Mouse (Mus musculus) heart, adult 2 months (tissue): ENCODE data around the gene Ndufs4. TPM values are rescaled to one million over a fixed set of nuclear protein-coding genes. Genes with fewer than 3 reads are reported as not detected.

Source experiments
- DNase-seq, 2 experiments: peaks; one replicate each; pipeline ENCODE4 v3.0.0; 2021
- H3K27ac ChIP-seq: fragments of 200-600 bp; 2 replicates; pipeline ENCODE4 v1.8.1; 2022
- H3K27me3 ChIP-seq: fragments of 200-500 bp; 2 replicates; pipeline ENCODE4 v1.6.1; 2012; ENCODE audit warnings: mild to moderate bottlenecking, low read length, inconsistent platforms, mixed read lengths; ENCODE audit not compliant: control insufficient read depth, insufficient read depth
- H3K36me3 ChIP-seq: fragments of 200-500 bp; 2 replicates; pipeline ENCODE4 v1.6.1; 2012; ENCODE audit warnings: low read length, inconsistent platforms; ENCODE audit not compliant: control insufficient read depth, insufficient read depth
- H3K4me1 ChIP-seq: fragments of 200-500 bp; 2 replicates; pipeline ENCODE4 v1.6.1; 2011; ENCODE audit warnings: low read length; ENCODE audit not compliant: control insufficient read depth, insufficient read depth
- H3K4me3 ChIP-seq: fragments of 200-600 bp; 2 replicates; pipeline ENCODE4 v1.8.1; 2022
- H3K79me2 ChIP-seq: fragments of 200-500 bp; replicated peaks from 2 replicates; pipeline ENCODE4 v1.6.1; 2012; ENCODE audit warnings: mild to moderate bottlenecking, inconsistent platforms, low read length, moderate library complexity, mixed read lengths; ENCODE audit not compliant: control insufficient read depth, insufficient read depth
- H3K9ac ChIP-seq: fragments of 200-500 bp; 2 replicates; pipeline ENCODE4 v1.6.1; 2012; ENCODE audit warnings: low read depth, mild to moderate bottlenecking, control low read depth, inconsistent platforms, low read length, mixed read lengths
- CTCF ChIP-seq: fragments of 200-600 bp; IDR thresholded peaks from 2 replicates; pipeline ENCODE4 v1.8.1; 2022; ENCODE audit warnings: antibody characterized with exemption, mild to moderate bottlenecking, moderate library complexity
- EP300 ChIP-seq: fragments of 200-500 bp; IDR thresholded peaks from 2 replicates; pipeline ENCODE4 v1.6.1; 2011; ENCODE audit warnings: low read depth, low read length, control low read depth; ENCODE audit not compliant: insufficient read depth
- POLR2A ChIP-seq: fragments of 200-500 bp; IDR thresholded peaks from 2 replicates; pipeline ENCODE4 v1.6.1; 2011; ENCODE audit warnings: mild to moderate bottlenecking, low read depth, low read length, control low read depth; ENCODE audit not compliant: insufficient read depth
- WGBS: fragments of 180-500 bp; shearing (Covaris S2); methylation state at CpG from one replicate; pipeline ENCODE4 v1.1.7; 2018; 5-methylcytosine and 5-hydroxymethylcytosine counted together
- intact Hi-C: fragments of 180-260 bp; cut with DNase I; formaldehyde crosslinking; loops from one replicate; pipeline ENCODE4 v1.15.1; 2025
- polyA plus RNA-seq: library from polyadenylated mRNA; depleted of rRNA; stranded (reverse); fragments of >200 nt; gene quantifications from 2 replicates; pipeline ENCODE4 v1.2.3, GENCODE M21; 2012
- total RNA-seq, 2 experiments: library from RNA; stranded (reverse); gene quantifications; 2 replicates each; pipeline ENCODE4 v1.2.3; 2021

Ndufs4 gene
- total and polyA plus RNA-seq, 3 experiments = 185 to 588 (median 493) TPM

GRCm38 (mm10) chr13:114394784-114395183, 6.7 kb upstream of the Ndufs4 start:
- DNase-seq = no peak

DNA sequence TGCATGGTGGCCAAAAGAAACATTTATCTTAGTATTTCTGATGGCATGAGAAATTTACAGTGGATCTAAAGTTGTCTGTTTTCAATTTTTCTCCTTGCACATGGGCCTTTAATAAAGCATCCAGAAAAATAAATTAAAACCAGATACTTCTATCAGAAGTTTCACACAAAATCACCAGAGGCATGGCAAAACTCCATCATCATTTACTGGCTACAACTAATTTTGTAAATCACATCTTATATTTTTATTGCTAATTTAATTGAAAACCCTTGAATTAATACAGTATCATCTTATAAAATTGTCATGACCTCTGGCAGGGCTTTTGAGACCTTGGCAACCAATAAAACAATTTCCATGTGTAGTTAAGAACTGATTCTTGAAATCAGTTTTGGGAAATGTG, 4.4 kb upstream of the Ndufs4 start:
- Histone ChIP-seq H3K36me3 (no peaks in the 10 kb centered on the region), H3K27ac (no peak overlapping the region), H3K27me3 (no peaks in the 10 kb centered on the region), H3K4me1 (no peaks in the 10 kb centered on the region), H3K9ac (no peak overlapping the region), H3K79me2 (peaks cover 1% of the 10 kb centered on the region; the same call in 1 of the 2 replicates), H3K4me3 (no peak overlapping the region)
- intact Hi-C loops = no loop called here
- DNase-seq = no peak
- TF ChIP-seq EP300 = no peak
- no peak for TF ChIP-seq CTCF
- TF ChIP-seq POLR2A = no peak

More at GRCm38 (mm10) chr13:114394784-114395183, 6.7 kb upstream of the Ndufs4 start:
- no peaks in the 10 kb centered on the region for H3K36me3 ChIP-seq
- WGBS = 92% methylated on average over 2 of the region's 2 CpGs
- TF ChIP-seq EP300 (no peak), CTCF (no peak), POLR2A (no peak)
- no peak overlapping the region for H3K9ac ChIP-seq
- H3K27ac ChIP-seq = no peak overlapping the region
- no peaks in the 10 kb centered on the region for H3K4me1 ChIP-seq
- no peaks in the 10 kb centered on the region for H3K79me2 ChIP-seq
- intact Hi-C loops = no loop called here
- H3K4me3 ChIP-seq = no peak overlapping the region
- H3K27me3 ChIP-seq = no peaks in the 10 kb centered on the region

DNA sequence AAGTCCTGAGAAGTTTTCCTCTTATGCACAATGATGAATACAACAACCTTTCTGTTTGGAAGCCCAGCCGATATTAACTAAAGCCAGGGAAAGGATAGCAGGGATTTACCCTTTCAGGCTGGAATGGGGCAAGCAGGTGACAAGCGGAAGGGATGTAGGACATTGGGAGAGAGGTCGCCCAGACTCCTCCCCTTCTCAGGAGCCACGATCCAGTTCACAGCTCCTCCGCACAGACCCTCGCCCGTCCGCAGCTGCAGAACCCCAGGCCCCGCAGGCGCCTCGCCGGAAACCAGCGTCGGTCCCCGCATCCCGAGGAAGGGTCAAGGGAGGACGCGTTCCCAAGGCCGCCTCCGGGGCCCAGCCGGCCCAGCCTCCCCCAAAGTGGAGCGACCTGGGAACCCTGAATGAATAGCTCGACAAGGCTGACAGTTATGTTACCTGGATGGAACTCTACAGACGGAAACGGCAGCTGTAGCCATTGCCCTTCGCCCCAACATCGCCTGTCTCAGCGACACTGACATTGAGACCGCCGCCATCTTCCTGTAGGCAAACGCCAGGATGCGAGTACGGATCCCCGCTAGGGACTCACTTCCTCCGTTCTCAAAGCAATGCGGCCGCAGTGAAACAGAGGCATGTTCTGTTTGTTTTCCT, 412 bp downstream of the Ndufs4 start:
- Histone ChIP-seq H3K79me2 (peaks cover 4% of the 10 kb centered on the region), H3K27me3 (no peaks in the 10 kb centered on the region), H3K9ac (peak overlapping the region; percentile 69), H3K27ac (peak overlapping the region; percentile 86), H3K4me3 (peak overlapping the region; percentile 99), H3K4me1 (no peaks in the 10 kb centered on the region), H3K36me3 (no peaks in the 10 kb centered on the region)
- intact Hi-C loops = loop anchor here (5.0 kb wide), 1 partner anchor 595 kb away; the partner anchor contains the start of gene Arl15
- TF ChIP-seq EP300 = peak; percentile 54; the same call in 1 of the 2 replicates
- peak; percentile 92 for TF ChIP-seq POLR2A
- TF ChIP-seq CTCF = 0 out of 2 replicates have a peak, but pooled peaks have one; percentile 3
- under 1% methylated on average over 37 of the region's 37 CpGs for WGBS
- DNase-seq = peak; percentile 90 to 96

GRCm38 (mm10) chr13:114387074-114387487, 977 bp downstream of the Ndufs4 start:
- H3K4me1 ChIP-seq = no peaks in the 10 kb centered on the region
- 1% methylated on average over 10 of the region's 10 CpGs for WGBS
- no peak for DNase-seq
- peak overlapping the region; percentile 99 for H3K4me3 ChIP-seq
- TF ChIP-seq POLR2A = no peak
- no peak for TF ChIP-seq CTCF
- no peak for TF ChIP-seq EP300
- H3K9ac ChIP-seq = peak overlapping the region; percentile 69
- no peaks in the 10 kb centered on the region for H3K27me3 ChIP-seq
- intact Hi-C loops = loop anchor here (5.0 kb wide), 1 partner anchor 595 kb away; the partner anchor contains the start of gene Arl15
- H3K79me2 ChIP-seq = peaks cover 5% of the 10 kb centered on the region
- H3K27ac ChIP-seq = peak overlapping the region; percentile 86
- H3K36me3 ChIP-seq = no peaks in the 10 kb centered on the region

DNA sequence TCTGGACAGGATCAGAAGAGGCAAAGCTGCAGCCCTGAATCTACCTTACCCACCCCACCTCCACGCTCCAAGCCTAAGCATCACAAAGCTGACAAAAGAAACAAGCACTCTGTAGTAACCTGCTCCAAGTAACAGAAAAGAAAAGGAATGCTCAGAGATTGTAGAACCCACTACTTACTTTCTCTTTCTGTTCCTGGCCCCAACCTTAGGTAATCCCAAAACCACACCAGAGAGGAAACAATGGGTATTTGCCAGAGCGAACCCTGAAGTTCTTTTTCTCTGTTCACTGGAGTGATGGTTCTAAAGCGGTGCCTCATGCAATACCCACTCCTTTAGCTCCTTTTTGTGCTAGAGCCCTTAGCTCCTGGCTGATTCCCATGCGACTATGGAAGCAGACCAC, 11.5 kb downstream of the Ndufs4 start:
- no peaks in the 10 kb centered on the region for H3K27me3 ChIP-seq
- H3K4me3 ChIP-seq = no peak overlapping the region
- no peak for DNase-seq
- WGBS = 93% methylated on average over 4 of the region's 4 CpGs
- H3K9ac ChIP-seq = no peak overlapping the region
- no peaks in the 10 kb centered on the region for H3K4me1 ChIP-seq
- TF ChIP-seq CTCF (no peak), POLR2A (no peak), EP300 (no peak)
- H3K36me3 ChIP-seq = peaks cover 4% of the 10 kb centered on the region
- intact Hi-C loops = no loop called here
- H3K27ac ChIP-seq = no peak overlapping the region
- peaks cover 6% of the 10 kb centered on the region; the same call in 1 of the 2 replicates for H3K79me2 ChIP-seq

GRCm38 (mm10) chr13:114362086-114362485, 26.0 kb downstream of the Ndufs4 start:
- Histone ChIP-seq H3K27me3 (no peaks in the 10 kb centered on the region), H3K79me2 (peaks cover 2% of the 10 kb centered on the region; the same call in 1 of the 2 replicates), H3K9ac (no peak overlapping the region), H3K4me1 (peaks cover 6% of the 10 kb centered on the region), H3K27ac (no peak overlapping the region), H3K36me3 (peaks cover 12% of the 10 kb centered on the region), H3K4me3 (no peak overlapping the region)
- TF ChIP-seq EP300 (no peak), CTCF (no peak), POLR2A (no peak)
- WGBS = 70% methylated on average over 3 of the region's 3 CpGs
- intact Hi-C loops = no loop called here
- DNase-seq = no peak
